Mouse (Mus musculus) ES-E14 (cell line): ENCODE measurements around the gene Dlx2.

ENCODE experiments used
- CHD2 ChIP-seq: IDR thresholded peaks from 2 replicates; pipeline ENCODE4 v1.6.1; 2014; ENCODE audit warnings: mild to moderate bottlenecking, low read depth, low read length, inconsistent platforms
- HCFC1 ChIP-seq: IDR thresholded peaks from 2 replicates; pipeline ENCODE4 v1.6.1; 2012; ENCODE audit warnings: low read length, inconsistent platforms, borderline replicate concordance; ENCODE audit not compliant: insufficient read depth
- MAFK ChIP-seq: IDR thresholded peaks from 2 replicates; pipeline ENCODE4 v1.6.1; 2014; ENCODE audit warnings: mild to moderate bottlenecking, low read depth, low read length, inconsistent platforms; ENCODE audit not compliant: insufficient read depth
- ZC3H11A ChIP-seq: IDR thresholded peaks from 2 replicates; pipeline ENCODE4 v1.6.1; 2012; ENCODE audit warnings: low read depth, mild to moderate bottlenecking, inconsistent platforms, low read length, borderline replicate concordance
- ZNF384 ChIP-seq: IDR thresholded peaks from 2 replicates; pipeline ENCODE4 v1.6.1; 2012; ENCODE audit warnings: low read depth, low read length, inconsistent platforms

- no peak for TF ChIP-seq CHD2
- no peak for TF ChIP-seq ZNF384
- TF ChIP-seq HCFC1 = no peak
- no peak for TF ChIP-seq ZC3H11A
- no peak for TF ChIP-seq MAFK
Measured at GRCm38 (mm10) chr2:71589114-71589513, 42.6 kb upstream of the Dlx2 start.
